Mouse (Mus musculus): ENCODE measurements around the gene Vwa7.

- TF ChIP-seq CTCF (IDR thresholded peaks at IDR 0.05; ENCODE audit: control insufficient read depth, insufficient read depth, low read length) = no peak
- no peak for TF ChIP-seq POLR2A (IDR thresholded peaks at IDR 0.05; ENCODE audit: borderline replicate concordance, control insufficient read depth, low read depth, low read length)
These were observed 36.0 kb downstream of the Vwa7 start for GRCm38 (mm10) chr17:35052271-35052798.

All from bone marrow, adult 2 months (tissue).